Comparison of ENCODE assay signal across 24 mouse cellular contexts in the genomic region with DNA sequence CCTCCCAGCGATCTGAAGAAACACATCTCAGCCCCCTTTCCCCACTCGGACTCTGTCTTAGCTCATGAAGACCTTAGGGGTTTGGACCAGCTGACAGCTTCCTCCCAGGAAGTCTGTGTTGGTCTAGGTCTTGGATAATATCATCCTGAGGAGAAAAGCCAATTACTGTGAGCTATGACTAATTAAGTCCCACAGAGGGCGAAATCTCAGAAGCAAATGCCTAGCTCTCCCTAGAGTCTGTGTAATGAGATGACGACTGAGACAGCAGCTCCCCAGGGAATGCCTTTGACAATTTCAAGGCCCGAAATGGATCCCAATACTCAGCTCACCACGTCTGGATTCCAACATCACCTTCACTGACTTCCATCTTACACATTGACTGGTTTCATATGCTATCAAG.
DNase-seq lines count a peak whose midpoint lies in the region; ATAC-seq and TF ChIP-seq lines count a peak whose summit lies in the region.
"Had no signal": no experiment of that assay in that cellular context is flagged by ENCODE, and none has a peak within 500 bp of the region (broad histone marks: within the 10 kb centered on the region; RNA-seq: fewer than 3 reads in every experiment).

No protein-coding gene starts in this region.

- H3K4me2 ChIP-seq in forebrain, embryonic 14.5 days (ENCODE audit: low read length), result no peak overlapping the region
- H3K4me2 ChIP-seq in forebrain, embryonic 12.5 days, result no peak overlapping the region
- H3K4me2 ChIP-seq: heart, embryonic 15.5 days; hindbrain, embryonic 12.5 days; neural tube, embryonic 13.5 days had no signal

- TF ChIP-seq CTCF in layer of hippocampus, adult 2 months (conservative IDR thresholded peaks at IDR 0.05), result no peak; the same call in 1 of the 2 replicates

- H3K4me1 ChIP-seq in forebrain, embryonic 14.5 days (ENCODE audit: control insufficient read depth, insufficient read depth, low read length), result peaks cover 41% of the 10 kb centered on the region
- H3K4me1 ChIP-seq in forebrain, embryonic 12.5 days, result peaks cover 43% of the 10 kb centered on the region

- no peak overlapping the region for H3K4me3 ChIP-seq in forebrain, embryonic 14.5 days (ENCODE audit: low read depth, low read length)
- no peak overlapping the region for H3K4me3 ChIP-seq in forebrain, embryonic 12.5 days (replicated peaks)
- H3K4me3 ChIP-seq in layer of hippocampus, adult 2 months, result no peak overlapping the region
- H3K4me3 ChIP-seq: heart, embryonic 15.5 days; hindbrain, embryonic 12.5 days; neural tube, embryonic 13.5 days had no signal

- no peak overlapping the region for H3K9ac ChIP-seq in forebrain, embryonic 14.5 days (ENCODE audit: low read length)
- H3K9ac ChIP-seq in forebrain, embryonic 12.5 days, result no peak overlapping the region
- H3K9ac ChIP-seq: heart, embryonic 15.5 days; hindbrain, embryonic 12.5 days; liver, embryonic 14.5 days; neural tube, embryonic 13.5 days had no signal

- H3K9me3 ChIP-seq in forebrain, embryonic 14.5 days (replicated peaks; ENCODE audit: control insufficient read depth, low read length), result no peaks in the 10 kb centered on the region
- no peaks in the 10 kb centered on the region for H3K9me3 ChIP-seq in forebrain, embryonic 12.5 days
- H3K9me3 ChIP-seq: heart, embryonic 15.5 days; hindbrain, embryonic 12.5 days; neural tube, embryonic 13.5 days had no signal

- DNase-seq in forebrain, embryonic 14.5 days (ENCODE audit: low spot score), result peak; percentile 45
- no peak for DNase-seq in layer of hippocampus, adult 2 months (ENCODE audit: low spot score in 2 of 2)
- no peak for DNase-seq in layer of hippocampus, postnatal 10 days (ENCODE audit: low spot score in 2 of 2)
- peak; percentile 64 for DNase-seq in brain, adult 2 months (ENCODE audit: low read depth, low spot score)
- peak; percentile 79 for DNase-seq in retina, postnatal 1 day
- DNase-seq in lung, postnatal 36 days, result no peak
- DNase-seq: adrenal gland, postnatal 25 days; cerebellum, adult 2 months; cerebellum, postnatal 25 days; kidney, adult 9 months; kidney, postnatal 10 days; layer of hippocampus, adult 9-11 months; liver; lung, adult 2 months; lung, postnatal 10 days; right cerebral cortex, postnatal 25 days; thymus, adult 2 months; thymus, postnatal 36 days had no signal

- ATAC-seq in forebrain, embryonic 14.5 days, result no peak
- ATAC-seq in forebrain, embryonic 12.5 days (ENCODE audit: low FRiP score), result no peak
- ATAC-seq: intestine, postnatal 0 days had no signal

- no peak overlapping the region for H3K27ac ChIP-seq in forebrain, embryonic 14.5 days (ENCODE audit: low read depth, low read length)
- H3K27ac ChIP-seq in forebrain, embryonic 12.5 days, result no peak overlapping the region
- H3K27ac ChIP-seq in layer of hippocampus, adult 2 months, result peak overlapping the region; percentile 65
- H3K27ac ChIP-seq: heart, embryonic 15.5 days; hindbrain, embryonic 12.5 days; liver, embryonic 14.5 days; neural tube, embryonic 13.5 days had no signal

- no peaks in the 10 kb centered on the region for H3K36me3 ChIP-seq in forebrain, embryonic 14.5 days (ENCODE audit: control insufficient read depth, insufficient read depth, low read length)
- H3K36me3 ChIP-seq in forebrain, embryonic 12.5 days (replicated peaks), result no peaks in the 10 kb centered on the region
- H3K36me3 ChIP-seq: heart, embryonic 15.5 days; hindbrain, embryonic 12.5 days; neural tube, embryonic 13.5 days had no signal

- H3K27me3 ChIP-seq in forebrain, embryonic 14.5 days (replicated peaks; ENCODE audit: control insufficient read depth, insufficient read depth, low read length), result no peaks in the 10 kb centered on the region
- no peaks in the 10 kb centered on the region for H3K27me3 ChIP-seq in forebrain, embryonic 12.5 days
- H3K27me3 ChIP-seq: hindbrain, embryonic 12.5 days; neural tube, embryonic 13.5 days had no signal

- 24% methylated on average over 6 of the region's 6 CpGs for WGBS in forebrain, embryonic 14.5 days
- WGBS in forebrain, embryonic 12.5 days, result 34% methylated on average over 6 of the region's 6 CpGs

Comparison
In these comparisons a context has a peak if more than half of its experiments do, and no peak if none do; other contexts are left out.
1. DNase-seq: peak in forebrain, embryonic 14.5 days (single experiment), brain, adult 2 months (single experiment) and retina, postnatal 1 day (single experiment); none in layer of hippocampus, adult 2 months (0 of 2), layer of hippocampus, postnatal 10 days (0 of 2) and lung, postnatal 36 days (single experiment).